Mouse (Mus musculus) hindbrain, embryonic 10.5 days (tissue): ENCODE results near the gene Fam213a. TPM values are rescaled to one million over a fixed set of nuclear protein-coding genes. Genes with fewer than 3 reads are reported as not detected.
"Not testable (repeated sequence)": the region's sequence is repeated elsewhere in the genome, so short reads cannot be mapped to it uniquely, and the experiment has no call there.

Experiments
- DNase-seq: peaks from one replicate; pipeline ENCODE4 v3.0.0-alpha.2; 2017; ENCODE audit warnings: low spot score
- H3K27ac ChIP-seq: fragments of 300-500 bp; sonication (generic); 2 replicates; pipeline ENCODE4 v1.5.1; 2016; ENCODE audit warnings: mild to moderate bottlenecking, moderate library complexity
- H3K27me3 ChIP-seq: fragments of 300-500 bp; sonication (generic); 2 replicates; pipeline ENCODE4 v1.6.1; 2016; ENCODE audit warnings: mild to moderate bottlenecking; ENCODE audit not compliant: poor library complexity, insufficient read depth, severe bottlenecking
- H3K36me3 ChIP-seq: fragments of 300-500 bp; sonication (generic); 2 replicates; pipeline ENCODE4 v1.6.1; 2016; ENCODE audit warnings: mild to moderate bottlenecking, moderate library complexity
- H3K4me1 ChIP-seq: fragments of 300-500 bp; sonication (generic); replicated peaks from 2 replicates; pipeline ENCODE4 v1.6.1; 2016; ENCODE audit warnings: mild to moderate bottlenecking
- H3K4me3 ChIP-seq: fragments of 300-500 bp; sonication (generic); 2 replicates; pipeline ENCODE4 v1.5.1; 2016; ENCODE audit warnings: mild to moderate bottlenecking, moderate library complexity
- H3K9me3 ChIP-seq: fragments of 300-500 bp; sonication (generic); 2 replicates; pipeline ENCODE4 v1.6.1; 2016; ENCODE audit warnings: mild to moderate bottlenecking, moderate library complexity
- WGBS: fragments of 180-500 bp; shearing (Covaris S2); methylation state at CpG from one replicate; pipeline ENCODE4 v1.1.7; 2016; 5-methylcytosine and 5-hydroxymethylcytosine counted together
- polyA plus RNA-seq: library from polyadenylated mRNA; unstranded; fragments of >200 nt; fragmentation: Nextera tagmentation; extraction: Ambion mirVana; gene quantifications from 2 replicates; pipeline ENCODE4 v1.2.1, GENCODE M21; 2016

Gene Fam213a
- 45.2 and 52.6 TPM in 2 replicates for polyA plus RNA-seq

- peak; percentile 89 for DNase-seq
- no peaks in the 10 kb centered on the region for H3K36me3 ChIP-seq
- H3K4me1 ChIP-seq: peaks cover 17% of the 10 kb centered on the region
- no peaks in the 10 kb centered on the region for H3K27me3 ChIP-seq
- no peaks in the 10 kb centered on the region for H3K9me3 ChIP-seq
- 6% methylated on average over 32 of the region's 32 CpGs for WGBS
- peak within 1 kb of the TSS; percentile 89 for H3K27ac ChIP-seq
- H3K4me3 ChIP-seq: peak within 1 kb of the TSS; percentile 67
These were observed at the start of gene Fam213a for GRCm38 (mm10) chr14:41013630-41014613. TSS of gene Fam213a (minus strand) at chr14:41013788.

- H3K9me3 ChIP-seq, H3K4me3 ChIP-seq, H3K36me3 ChIP-seq, DNase-seq, H3K4me1 ChIP-seq, H3K27ac ChIP-seq, H3K27me3 ChIP-seq: not testable (repeated sequence)
- WGBS: 74% methylated on average over 3 of the region's 4 CpGs
These were observed 39.6 kb upstream of the Fam213a start for GRCm38 (mm10) chr14:41053190-41053589.

- no peaks in the 10 kb centered on the region for H3K36me3 ChIP-seq
- no peaks in the 10 kb centered on the region for H3K4me1 ChIP-seq
- no peaks in the 10 kb centered on the region for H3K27me3 ChIP-seq
- DNase-seq: no peak
- 80% methylated on average over 5 of the region's 5 CpGs for WGBS
- H3K9me3 ChIP-seq: no peaks in the 10 kb centered on the region
- no peak overlapping the region for H3K27ac ChIP-seq
- no peak overlapping the region for H3K4me3 ChIP-seq
These were observed 38.9 kb upstream of the Fam213a start for GRCm38 (mm10) chr14:41052481-41052880.

- H3K36me3 ChIP-seq: no peaks in the 10 kb centered on the region
- WGBS: 75% methylated on average over 6 of the region's 6 CpGs
- no peak for DNase-seq
- no peak overlapping the region for H3K27ac ChIP-seq
- H3K4me1 ChIP-seq: no peaks in the 10 kb centered on the region
- H3K9me3 ChIP-seq: no peaks in the 10 kb centered on the region
- H3K27me3 ChIP-seq: no peaks in the 10 kb centered on the region
- H3K4me3 ChIP-seq: no peak overlapping the region
These were observed 36.9 kb upstream of the Fam213a start for GRCm38 (mm10) chr14:41050471-41050870.

- Histone ChIP-seq H3K4me1 (no peaks in the 10 kb centered on the region), H3K4me3 (no peak overlapping the region), H3K9me3 (no peaks in the 10 kb centered on the region), H3K27ac (no peak overlapping the region), H3K36me3 (no peaks in the 10 kb centered on the region), H3K27me3 (no peaks in the 10 kb centered on the region)
- 73% methylated on average over 2 of the region's 2 CpGs for WGBS
- DNase-seq: no peak
These were observed 33.8 kb upstream of the Fam213a start for GRCm38 (mm10) chr14:41047402-41047801.

GRCm38 (mm10) chr14:41035146-41035798 lies 21.7 kb upstream of the Fam213a start:
- DNase-seq: peak; percentile 50
- Histone ChIP-seq H3K4me3 (no peak overlapping the region), H3K4me1 (no peaks in the 10 kb centered on the region), H3K9me3 (no peaks in the 10 kb centered on the region), H3K27me3 (no peaks in the 10 kb centered on the region), H3K36me3 (no peaks in the 10 kb centered on the region), H3K27ac (no peak overlapping the region)
- WGBS: 32% methylated on average over 6 of the region's 6 CpGs

GRCm38 (mm10) chr14:41033135-41034110 lies 19.8 kb upstream of the Fam213a start:
- no peaks in the 10 kb centered on the region for H3K4me1 ChIP-seq
- no peaks in the 10 kb centered on the region for H3K27me3 ChIP-seq
- 59% methylated on average over 13 of the region's 13 CpGs for WGBS

GRCm38 (mm10) chr14:41030989-41031513 lies 17.5 kb upstream of the Fam213a start:
- no peaks in the 10 kb centered on the region for H3K36me3 ChIP-seq
- 89% methylated on average over 6 of the region's 6 CpGs for WGBS
- H3K4me3 ChIP-seq: no peak overlapping the region
- H3K27ac ChIP-seq: no peak overlapping the region
- no peaks in the 10 kb centered on the region for H3K4me1 ChIP-seq
- H3K9me3 ChIP-seq: no peaks in the 10 kb centered on the region
- no peaks in the 10 kb centered on the region for H3K27me3 ChIP-seq
- no peak for DNase-seq

More at GRCm38 (mm10) chr14:41033135-41034110, 19.8 kb upstream of the Fam213a start:
- Histone ChIP-seq H3K36me3 (no peaks in the 10 kb centered on the region), H3K9me3 (no peaks in the 10 kb centered on the region), H3K4me3 (no peak overlapping the region), H3K27ac (no peak overlapping the region)
- peak; percentile 76 for DNase-seq

GRCm38 (mm10) chr14:41029303-41029702 lies 15.7 kb upstream of the Fam213a start:
- no peak for DNase-seq
- 76% methylated on average over 4 of the region's 4 CpGs for WGBS
- Histone ChIP-seq H3K27me3 (no peaks in the 10 kb centered on the region), H3K4me3 (no peak overlapping the region), H3K4me1 (no peaks in the 10 kb centered on the region), H3K9me3 (no peaks in the 10 kb centered on the region), H3K27ac (no peak overlapping the region), H3K36me3 (no peaks in the 10 kb centered on the region)

- no peak for DNase-seq
- no peak overlapping the region for H3K4me3 ChIP-seq
- no peaks in the 10 kb centered on the region for H3K36me3 ChIP-seq
- 82% methylated on average over 7 of the region's 7 CpGs for WGBS
- no peak overlapping the region for H3K27ac ChIP-seq
- H3K27me3 ChIP-seq: no peaks in the 10 kb centered on the region
- H3K4me1 ChIP-seq: no peaks in the 10 kb centered on the region
- H3K9me3 ChIP-seq: no peaks in the 10 kb centered on the region
These were observed 12.2 kb upstream of the Fam213a start for GRCm38 (mm10) chr14:41025594-41026284.

- WGBS: 89% methylated on average over 2 of the region's 2 CpGs
- no peak overlapping the region for H3K4me3 ChIP-seq
- no peaks in the 10 kb centered on the region for H3K27me3 ChIP-seq
- H3K27ac ChIP-seq: no peak overlapping the region
- H3K36me3 ChIP-seq: no peaks in the 10 kb centered on the region
- no peaks in the 10 kb centered on the region for H3K9me3 ChIP-seq
- DNase-seq: no peak
- H3K4me1 ChIP-seq: no peaks in the 10 kb centered on the region
These were observed 11.5 kb upstream of the Fam213a start for GRCm38 (mm10) chr14:41025087-41025486.

- Histone ChIP-seq H3K27ac (no peak overlapping the region), H3K27me3 (no peaks in the 10 kb centered on the region), H3K4me1 (no peaks in the 10 kb centered on the region), H3K4me3 (no peak overlapping the region), H3K9me3 (no peaks in the 10 kb centered on the region), H3K36me3 (no peaks in the 10 kb centered on the region)
- DNase-seq: no peak
- 87% methylated on average over 3 of the region's 3 CpGs for WGBS
These were observed 7.7 kb upstream of the Fam213a start for GRCm38 (mm10) chr14:41021246-41021645.
